Mouse (Mus musculus) spleen, adult 2 months (tissue): ENCODE measurements at regions not wholly inside any gene's neighbourhood (a gene's known extent, or its start where the extent isn't known, plus 50 kb on each side); places are given as distances from the start of the nearest gene placed in this dataset.

Experiments
- CTCF ChIP-seq: fragments of 200-500 bp; IDR thresholded peaks from 2 replicates; pipeline ENCODE4 v1.5.1; 2011; ENCODE audit warnings: mild to moderate bottlenecking, inconsistent platforms; ENCODE audit not compliant: insufficient read depth, insufficient read length, insufficient replicate concordance; ENCODE audit errors: extremely low read depth
- POLR2A ChIP-seq: fragments of 200-500 bp; IDR thresholded peaks from 2 replicates; pipeline ENCODE4 v1.6.1; 2011; ENCODE audit warnings: low read depth, low read length, inconsistent platforms

- TF ChIP-seq CTCF (no peak), POLR2A (no peak)
These were observed 161.8 kb downstream of the Tmx1 start for GRCm38 (mm10) chr12:70614686-70615085.
